Mouse (Mus musculus): ENCODE measurements around the gene Igfbp2.

DNA sequence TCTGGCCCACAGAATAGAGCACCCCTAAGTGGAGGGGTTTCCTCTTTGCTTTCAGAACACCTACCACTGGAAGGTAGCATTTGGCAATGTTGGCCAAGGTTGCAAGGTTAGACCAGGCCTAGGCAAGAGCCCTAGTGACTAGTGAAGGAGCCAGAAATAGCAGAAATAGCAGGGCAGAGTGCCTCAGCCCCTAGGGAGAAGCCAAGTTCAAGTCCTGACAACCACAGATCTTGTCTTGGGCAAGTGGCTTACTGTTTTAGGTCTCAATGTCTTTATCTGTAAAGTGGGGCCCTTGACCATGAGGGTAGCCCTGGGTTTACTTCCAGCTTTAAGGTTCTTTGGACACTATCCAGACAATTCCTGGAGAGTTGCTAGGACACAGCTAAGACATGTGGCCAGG lies 45.0 kb downstream of the Igfbp2 start:
- TF ChIP-seq CTCF (IDR thresholded peaks at IDR 0.05; ENCODE audit: low read depth) = no peak
- no peak for TF ChIP-seq EP300 (IDR thresholded peaks at IDR 0.05; ENCODE audit: low read depth)
